Mouse (Mus musculus) urinary bladder, postnatal 25 days (tissue): Measurements from ENCODE around the gene Poln.
A peak's percentile ranks its signal among the peaks of the same experiment; 100 is the strongest.

Experiments used
- DNase-seq: peaks from one replicate; pipeline ENCODE4 v3.0.0; 2022; ENCODE audit warnings: low spot score

The Poln gene

DNA sequence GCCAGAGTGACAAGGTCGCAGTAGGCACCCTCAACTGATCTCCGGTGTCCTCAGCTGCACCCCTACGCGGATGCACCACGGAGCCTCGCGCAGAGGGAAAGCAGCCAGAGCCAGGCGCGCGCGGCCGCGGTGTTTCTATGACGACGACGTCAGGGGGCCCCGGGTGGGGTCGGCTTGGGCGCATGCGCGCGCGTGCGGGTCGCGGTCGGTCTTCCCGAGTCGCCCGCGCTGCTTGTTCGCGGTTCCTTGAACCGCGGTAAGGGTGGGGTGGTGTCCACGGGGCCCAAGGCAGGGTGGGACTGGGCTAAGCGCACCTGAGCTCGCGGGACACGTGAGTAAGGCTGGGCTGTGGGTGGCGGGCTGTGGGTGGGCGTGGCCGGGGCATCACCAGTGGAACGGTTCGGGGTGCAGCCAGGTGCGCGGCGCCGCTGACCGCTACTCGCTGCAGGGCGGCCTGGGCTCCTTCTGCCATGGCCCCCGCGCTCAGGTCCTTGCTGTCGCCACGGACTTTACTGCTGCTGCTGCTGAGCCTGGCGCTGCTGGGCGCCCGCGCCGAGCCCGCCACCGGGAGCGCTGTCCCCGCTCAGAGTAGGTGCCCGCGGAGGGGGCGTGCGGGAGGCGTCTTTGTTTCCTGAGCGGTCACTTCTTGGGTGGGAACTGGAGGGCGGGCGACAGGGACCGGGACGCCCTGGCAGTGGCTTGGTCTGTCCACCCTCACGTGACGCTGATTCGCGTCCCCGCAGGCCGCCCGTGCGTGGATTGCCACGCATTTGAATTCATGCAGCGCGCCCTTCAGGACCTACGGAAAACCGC, 185.7 kb downstream of the Poln start, which contains the start of gene Gm1673:
TSS of gene Gm1673 (plus strand) at position 125 of the 813 bp plus-strand sequence.
- DNase-seq: peak; percentile 67

DNA sequence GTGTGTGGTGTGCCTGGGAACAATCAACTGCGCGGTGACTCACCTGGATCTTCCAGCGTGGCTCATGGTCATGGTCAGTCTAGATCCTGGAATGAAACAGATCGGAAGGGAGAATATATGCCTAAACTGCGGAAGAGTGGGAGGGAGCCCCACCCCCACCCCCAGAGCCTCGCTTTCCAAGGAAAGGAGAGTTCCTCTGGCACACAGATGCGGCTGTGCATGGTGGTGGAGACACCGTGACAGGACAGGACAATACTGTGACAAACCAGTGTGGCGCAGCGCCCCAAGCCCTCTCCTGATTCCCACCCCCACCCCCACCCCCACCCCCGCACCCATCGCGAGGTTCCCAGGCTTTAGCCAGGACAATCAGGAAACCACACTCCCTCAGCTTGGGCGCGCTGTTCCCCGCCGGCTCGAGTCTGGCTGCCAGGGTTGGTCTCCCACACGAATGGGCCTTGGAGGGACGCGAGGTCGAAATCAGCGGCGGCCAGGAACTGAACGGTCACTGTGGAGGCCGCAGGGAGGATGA, 186.5 kb downstream of the Poln start:
- DNase-seq: no peak

DNA sequence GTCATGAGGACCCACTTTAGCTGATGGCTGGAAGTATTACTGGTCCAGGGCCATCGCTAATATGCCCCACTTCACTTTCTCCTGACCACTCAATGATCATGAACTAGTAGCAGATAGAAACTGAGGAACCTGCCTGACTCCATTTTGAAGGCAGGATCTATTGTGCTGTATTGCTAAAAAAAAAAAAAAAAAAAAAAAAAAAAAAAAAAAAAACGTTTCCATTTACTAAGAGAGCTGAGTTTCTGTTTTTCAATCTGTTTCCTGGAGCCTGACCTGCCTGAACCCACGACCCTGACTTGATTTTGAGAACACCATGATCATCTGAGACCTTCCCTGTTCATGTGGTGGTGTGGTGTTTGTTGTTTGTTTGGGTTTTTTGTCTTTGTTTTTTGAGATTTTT, 193.0 kb downstream of the Poln start:
- no peak for DNase-seq

DNA sequence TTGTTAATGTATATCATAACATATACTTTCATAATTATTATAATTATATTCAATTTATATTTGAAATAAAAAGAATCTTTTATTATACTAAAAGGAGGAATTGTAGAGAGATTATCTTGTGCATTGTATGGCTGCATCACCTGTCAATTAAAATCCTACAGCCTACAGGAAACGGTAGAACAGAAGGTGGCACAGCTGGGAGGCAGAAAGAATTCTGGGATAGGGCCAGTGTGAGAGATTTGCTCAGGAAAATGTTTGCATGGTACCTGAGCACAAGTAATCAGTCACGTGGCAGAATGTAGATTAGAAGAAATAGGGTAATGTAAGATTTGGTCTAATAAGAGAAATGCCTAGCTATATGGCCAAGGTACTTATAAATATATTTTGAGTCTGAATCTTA, 194.5 kb downstream of the Poln start:
- DNase-seq: no peak

DNA sequence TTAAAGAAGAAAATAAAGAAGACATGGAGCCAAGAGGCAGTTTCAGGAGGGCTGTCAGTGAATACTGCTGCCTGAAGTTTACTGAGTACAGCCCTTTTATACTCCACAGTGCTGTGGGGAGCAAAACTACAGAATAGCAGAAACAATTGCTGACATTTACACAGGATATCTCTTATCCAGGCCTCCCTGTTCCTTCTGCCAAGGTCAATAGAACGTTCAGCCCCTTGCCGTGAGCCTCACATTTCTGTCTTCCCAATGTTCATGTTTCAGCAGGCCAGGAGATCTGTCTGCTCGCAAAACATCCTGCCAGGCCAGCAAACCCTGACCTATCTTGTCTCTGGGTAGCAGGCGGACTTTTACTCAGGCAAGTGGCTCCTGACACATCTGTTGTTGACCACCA, 209.9 kb downstream of the Poln start:
- DNase-seq: no peak
